Comparison of ENCODE assay signal across 8 mouse cellular contexts in the genomic region with DNA sequence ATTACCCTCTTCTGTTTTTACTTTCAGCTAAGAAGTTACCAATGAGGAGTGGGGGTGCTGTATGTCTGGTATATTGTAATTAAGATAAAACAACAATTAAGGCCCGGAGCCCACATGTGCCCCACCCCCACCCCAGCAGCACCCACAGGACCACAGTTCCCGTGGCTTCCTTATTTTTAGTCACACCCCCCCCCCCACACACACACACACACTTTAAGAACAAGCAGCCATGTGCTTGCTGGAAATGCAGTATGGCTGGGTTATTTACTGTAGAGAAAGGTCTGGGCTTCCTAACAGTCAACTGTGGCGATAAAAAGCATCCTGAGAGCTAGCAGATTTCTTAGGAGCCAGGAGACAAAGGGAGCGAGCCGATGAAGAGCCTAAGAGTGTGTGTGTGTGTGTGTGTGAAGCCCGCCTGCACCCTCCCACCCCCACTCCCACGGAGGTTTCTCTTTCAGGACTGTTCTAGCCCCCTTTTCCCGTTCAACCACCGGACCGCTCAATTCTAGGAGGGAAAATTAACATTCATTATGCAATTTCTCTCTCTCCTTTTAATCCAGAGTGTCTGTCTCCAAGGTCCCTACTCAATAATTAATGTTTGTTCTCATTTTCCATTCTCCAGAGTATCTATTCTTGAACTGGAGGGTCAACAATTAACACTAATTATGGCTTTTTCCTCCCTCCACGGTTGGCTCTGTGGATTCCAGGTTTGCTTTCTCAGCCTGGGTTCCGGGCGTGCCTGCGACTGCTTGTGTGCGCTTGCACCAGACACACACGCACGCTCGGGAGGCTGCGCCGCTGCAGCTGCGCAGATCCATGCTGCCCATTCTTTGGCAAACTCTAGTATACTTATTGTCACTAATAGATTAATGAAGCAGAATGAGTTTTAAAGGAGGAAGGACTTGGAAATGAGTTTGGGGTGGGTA. TPM values are rescaled to one million over a fixed set of nuclear protein-coding genes. Genes with fewer than 3 reads are reported as not detected.
DNase-seq lines count a peak whose midpoint lies in the region; ATAC-seq lines count a peak whose summit lies in the region.

No protein-coding gene starts in this region.

- ATAC-seq in frontal cortex, adult (ENCODE audit: low TSS enrichment): peak; percentile 98
- ATAC-seq in inflammation-experienced regulatory T-cells, adult 6 months: no peak

- DNase-seq in frontal cortex, postnatal 25 days (ENCODE audit: low spot score in 2 of 2): no peak
- peak; percentile 65 for DNase-seq in MN1 (ENCODE audit: low spot score)
- peak; percentile 29 to 43 for DNase-seq in frontal cortex, postnatal 36 days (ENCODE audit: low spot score in 2 of 2)
- peak; percentile 39 for DNase-seq in mesoderm, embryonic 11.5 days (ENCODE audit: low read depth, low spot score)
- no peak for DNase-seq in testis, postnatal 10 days (ENCODE audit: low spot score)
- no peak for DNase-seq in gastrocnemius, postnatal 36 days

- intact Hi-C loops in gastrocnemius, postnatal 36 days (cut with DNase I): loop anchor here (5.0 kb wide), 1 partner anchor 52 kb away; no protein-coding TSS in a partner anchor

RNA-seq across cellular contexts. Expression of gene Gm973, which starts 58.5 kb away (rescaled TPM):
- polyA plus RNA-seq in inflammation-experienced regulatory T-cells, adult 6 months (2017; shearing (Covaris generic)): 1 to 10 TPM in 1 of 3 experiments, not detected in 2; 1.8 TPM
- under 1 TPM in 1 of 2 experiments, not detected in 1; 0.25 TPM for total RNA-seq in gastrocnemius, postnatal 36 days (2021)

Comparison
In these comparisons a context has a peak if more than half of its experiments do, and no peak if none do; other contexts are left out.
1. DNase-seq: peak in MN1 (single experiment), frontal cortex, postnatal 36 days (2 of 2) and mesoderm, embryonic 11.5 days (single experiment); none in frontal cortex, postnatal 25 days (0 of 2), testis, postnatal 10 days (single experiment) and gastrocnemius, postnatal 36 days (0 of 2).